Mouse (Mus musculus): ENCODE results near the gene Cngb1. TPM values are rescaled to one million over a fixed set of nuclear protein-coding genes. Genes with fewer than 3 reads are reported as not detected.

Gene Cngb1
- polyA plus RNA-seq, 1 experiment from 2014 or later: 0.29 TPM

GRCm38 (mm10) chr8:95202056-95202570 is 104.3 kb downstream of the Cngb1 start:
- no peaks in the 10 kb centered on the region for H3K4me1 ChIP-seq (ENCODE audit: insufficient read depth)
- no peak overlapping the region for H3K27ac ChIP-seq (ENCODE audit: low read depth)
- H3K27me3 ChIP-seq (ENCODE audit: insufficient read depth, low read length): no peaks in the 10 kb centered on the region
- no peak overlapping the region for H3K4me3 ChIP-seq (ENCODE audit: low read depth, low read length)
- 68% methylated on average over 8 of the region's 8 CpGs for WGBS (ENCODE audit: insufficient replicate concordance)
- no peaks in the 10 kb centered on the region for H3K36me3 ChIP-seq (replicated peaks; ENCODE audit: insufficient read depth, low read length)
- DNase-seq (no peak), ATAC-seq (no peak)
- no peak overlapping the region for H3K4me2 ChIP-seq (ENCODE audit: low read depth, low read length)
- TF ChIP-seq EP300 (IDR thresholded peaks at IDR 0.05; ENCODE audit: low read depth) (no peak), CTCF (IDR thresholded peaks at IDR 0.05; ENCODE audit: low read depth) (no peak)
- H3K9ac ChIP-seq (replicated peaks): no peak overlapping the region
- H3K9me3 ChIP-seq (ENCODE audit: low read length): no peaks in the 10 kb centered on the region

- no peak overlapping the region for H3K4me3 ChIP-seq (ENCODE audit: low read depth, low read length)
- no peak for ATAC-seq
- H3K4me2 ChIP-seq (ENCODE audit: low read depth, low read length): no peak overlapping the region
- no peaks in the 10 kb centered on the region for H3K9me3 ChIP-seq (ENCODE audit: low read length)
- WGBS (ENCODE audit: insufficient replicate concordance): 61% methylated on average over 7 of the region's 7 CpGs
- no peak for DNase-seq
- no peaks in the 10 kb centered on the region for H3K4me1 ChIP-seq (ENCODE audit: insufficient read depth)
- H3K36me3 ChIP-seq (replicated peaks; ENCODE audit: insufficient read depth, low read length): no peaks in the 10 kb centered on the region
- no peak overlapping the region for H3K27ac ChIP-seq (ENCODE audit: low read depth)
- no peak overlapping the region for H3K9ac ChIP-seq (replicated peaks)
- no peaks in the 10 kb centered on the region for H3K27me3 ChIP-seq (ENCODE audit: insufficient read depth, low read length)
- TF ChIP-seq EP300 (IDR thresholded peaks at IDR 0.05; ENCODE audit: low read depth) (no peak), CTCF (IDR thresholded peaks at IDR 0.05; ENCODE audit: low read depth) (no peak)
Observed at GRCm38 (mm10) chr8:95201491-95201890, 104.9 kb downstream of the Cngb1 start.

GRCm38 (mm10) chr8:95200001-95200405 is 106.4 kb downstream of the Cngb1 start:
- no peaks in the 10 kb centered on the region for H3K27me3 ChIP-seq (ENCODE audit: insufficient read depth, low read length)
- peak; percentile 50; the same call in 1 of the 2 replicates for ATAC-seq
- WGBS (ENCODE audit: insufficient replicate concordance): 65% methylated on average over 9 of the region's 9 CpGs
- no peak for TF ChIP-seq EP300 (IDR thresholded peaks at IDR 0.05; ENCODE audit: low read depth)
- no peak for TF ChIP-seq CTCF (IDR thresholded peaks at IDR 0.05; ENCODE audit: low read depth)
- H3K36me3 ChIP-seq (replicated peaks; ENCODE audit: insufficient read depth, low read length): no peaks in the 10 kb centered on the region
- no peaks in the 10 kb centered on the region for H3K4me1 ChIP-seq (ENCODE audit: insufficient read depth)
- H3K4me2 ChIP-seq (ENCODE audit: low read depth, low read length): 0 out of 2 replicates have a peak overlapping the region, but pooled peaks have one; percentile 30
- H3K9ac ChIP-seq (replicated peaks): no peak overlapping the region
- DNase-seq: no peak
- no peaks in the 10 kb centered on the region for H3K9me3 ChIP-seq (ENCODE audit: low read length)
- no peak overlapping the region for H3K4me3 ChIP-seq (ENCODE audit: low read depth, low read length)
- no peak overlapping the region for H3K27ac ChIP-seq (ENCODE audit: low read depth)

GRCm38 (mm10) chr8:95195728-95196127 is 110.7 kb downstream of the Cngb1 start:
- Histone ChIP-seq H3K4me3 (ENCODE audit: low read depth, low read length) (no peak overlapping the region), H3K9ac (replicated peaks) (no peak overlapping the region), H3K4me1 (ENCODE audit: insufficient read depth) (no peaks in the 10 kb centered on the region), H3K36me3 (replicated peaks; ENCODE audit: insufficient read depth, low read length) (no peaks in the 10 kb centered on the region), H3K27me3 (ENCODE audit: insufficient read depth, low read length) (no peaks in the 10 kb centered on the region), H3K4me2 (ENCODE audit: low read depth, low read length) (no peak overlapping the region), H3K9me3 (ENCODE audit: low read length) (no peaks in the 10 kb centered on the region), H3K27ac (ENCODE audit: low read depth) (no peak overlapping the region)
- no peak for ATAC-seq
- no peak for DNase-seq
- TF ChIP-seq CTCF (IDR thresholded peaks at IDR 0.05; ENCODE audit: low read depth) (no peak), EP300 (IDR thresholded peaks at IDR 0.05; ENCODE audit: low read depth) (no peak)
- 61% methylated on average over 11 of the region's 11 CpGs for WGBS (ENCODE audit: insufficient replicate concordance)

GRCm38 (mm10) chr8:95191497-95192175 is 114.7 kb downstream of the Cngb1 start:
- Histone ChIP-seq H3K9me3 (ENCODE audit: low read length) (no peaks in the 10 kb centered on the region), H3K4me3 (ENCODE audit: low read depth, low read length) (no peak overlapping the region), H3K4me2 (ENCODE audit: low read depth, low read length) (no peak overlapping the region), H3K27ac (ENCODE audit: low read depth) (no peak overlapping the region), H3K27me3 (ENCODE audit: insufficient read depth, low read length) (no peaks in the 10 kb centered on the region), H3K9ac (replicated peaks) (no peak overlapping the region), H3K36me3 (replicated peaks; ENCODE audit: insufficient read depth, low read length) (no peaks in the 10 kb centered on the region), H3K4me1 (ENCODE audit: insufficient read depth) (no peaks in the 10 kb centered on the region)
- no peak for TF ChIP-seq CTCF (IDR thresholded peaks at IDR 0.05; ENCODE audit: low read depth)
- TF ChIP-seq EP300 (IDR thresholded peaks at IDR 0.05; ENCODE audit: low read depth): no peak
- DNase-seq (no peak), ATAC-seq (no peak)
- WGBS (ENCODE audit: insufficient replicate concordance): 67% methylated on average over 9 of the region's 9 CpGs

Other genes starting within 250 kb of the Cngb1 start
- 4.7 and 5.1 TPM in 2 replicates for gene Katnb1, start 225.4 kb downstream of the Cngb1 start, polyA plus RNA-seq (2015; fragmentation: Nextera tagmentation; extraction: Ambion mirVana)
- 5.3 and 5.4 TPM in 2 replicates for gene Kifc3, start 103.8 kb downstream of the Cngb1 start, polyA plus RNA-seq (2015; fragmentation: Nextera tagmentation; extraction: Ambion mirVana)
- not detected in 2 replicates for gene Tepp, start 4.0 kb upstream of the Cngb1 start, polyA plus RNA-seq (2015; fragmentation: Nextera tagmentation; extraction: Ambion mirVana)
- gene Zfp319, start 25.4 kb upstream of the Cngb1 start, polyA plus RNA-seq (2015; fragmentation: Nextera tagmentation; extraction: Ambion mirVana): 0.94 and 0.97 TPM in 2 replicates
- 10.9 and 12.0 TPM in 2 replicates for gene Usb1, start 25.7 kb upstream of the Cngb1 start, polyA plus RNA-seq (2015; fragmentation: Nextera tagmentation; extraction: Ambion mirVana)
- 0.66 and 0.76 TPM in 2 replicates for gene Mmp15, start 45.7 kb upstream of the Cngb1 start, polyA plus RNA-seq (2015; fragmentation: Nextera tagmentation; extraction: Ambion mirVana)
- gene Cfap20, start 128.3 kb upstream of the Cngb1 start, polyA plus RNA-seq (2015; fragmentation: Nextera tagmentation; extraction: Ambion mirVana): 30.4 and 33.1 TPM in 2 replicates
- 3.8 and 4.7 TPM in 2 replicates for gene Csnk2a2, start 183.5 kb upstream of the Cngb1 start, polyA plus RNA-seq (2015; fragmentation: Nextera tagmentation; extraction: Ambion mirVana)
- not detected in 2 replicates for gene Ccdc113, start 227.5 kb upstream of the Cngb1 start, polyA plus RNA-seq (2015; fragmentation: Nextera tagmentation; extraction: Ambion mirVana)

Measured in liver, postnatal 0 days (tissue).